ENCODE assay signal across 22 mouse cellular contexts in genomic region chr17:36971172-36971850, GRCm38 (mm10). TPM values are rescaled to one million over a fixed set of nuclear protein-coding genes. Genes with fewer than 3 reads are reported as not detected.
DNase-seq lines count a peak whose midpoint lies in the region; ATAC-seq lines count a peak whose summit lies in the region.
"Had no signal": no experiment of that assay in that cellular context is flagged by ENCODE, and none has a peak within 500 bp of the region (broad histone marks: within the 10 kb centered on the region; RNA-seq: fewer than 3 reads in every experiment).

No protein-coding gene starts in this region.

- peak; percentile 58 for ATAC-seq in megakaryocyte, adult 5-6 weeks (ENCODE audit: poor library complexity, severe bottlenecking)
- ATAC-seq: forebrain, embryonic 15.5 days; hindbrain, embryonic 16.5 days; lung, postnatal 0 days; midbrain, embryonic 16.5 days had no signal

- peak; percentile 36 for DNase-seq in 416B (ENCODE audit: low read depth)
- peak; percentile 54 for DNase-seq in CD4-positive helper T cell, adult 2 months (ENCODE audit: low read depth, low spot score)
- peak; percentile 50 for DNase-seq in T-cell, adult 2 months (ENCODE audit: low spot score)
- no peak for DNase-seq in adrenal gland, adult 8-10 months
- DNase-seq in left cerebral cortex, adult 11 months (ENCODE audit: low spot score) = no peak
- DNase-seq in heart, adult 9 months (ENCODE audit: low spot score in 2 of 2) = no peak
- DNase-seq: adrenal gland, postnatal 14 days; cerebellum, adult 11 months; cerebellum, postnatal 10 days; heart, postnatal 4 days; kidney, adult 2 months; kidney, postnatal 14 days; right cerebral cortex, postnatal 4 days; thymus, postnatal 36 days had no signal

RNA-seq across cellular contexts. Expression of gene 2410137M14Rik, which starts 9.7 kb away (rescaled TPM):
- not detected in 2 replicates for total RNA-seq in megakaryocyte, adult 5-6 weeks (2015)
- total RNA-seq in megakaryocyte, adult 5-6 weeks (2017) = not detected in 2 replicates
- not detected for total RNA-seq in adrenal gland, adult 8-10 months (2022)
- total RNA-seq: adrenal gland, postnatal 14 days; heart, postnatal 4 days; left cerebral cortex, postnatal 36 days; megakaryocyte-erythroid progenitor cell, adult 5-6 weeks had no signal

RNA-seq across cellular contexts. Expression of gene Znrd1as, which starts 12.9 kb away (rescaled TPM):
- 2.2 and 4.3 TPM in 2 replicates for total RNA-seq in megakaryocyte, adult 5-6 weeks (2015)
- 5.7 and 6.5 TPM in 2 replicates for total RNA-seq in megakaryocyte, adult 5-6 weeks (2017)
- total RNA-seq in adrenal gland, adult 8-10 months (2022) = 10 to 100 TPM; 10.8 to 13.1 (median 11.9) TPM

RNA-seq across cellular contexts. Expression of gene Znrd1, which starts 13.0 kb away (rescaled TPM):
- total RNA-seq in megakaryocyte, adult 5-6 weeks (2015) = 85.1 and 90.6 TPM in 2 replicates
- total RNA-seq in megakaryocyte, adult 5-6 weeks (2017) = 22.5 and 32.0 TPM in 2 replicates
- total RNA-seq in adrenal gland, adult 8-10 months (2022) = 10 to 100 TPM; 39.0 to 48.4 (median 43.6) TPM

RNA-seq across cellular contexts. Expression of gene H2-M5, which starts 18.0 kb away (rescaled TPM):
- total RNA-seq in megakaryocyte, adult 5-6 weeks (2015) = 0.23 TPM in 1 of 2 replicates, not detected in the other
- total RNA-seq in megakaryocyte, adult 5-6 weeks (2017) = not detected in 2 replicates
- total RNA-seq in adrenal gland, adult 8-10 months (2022) = under 1 TPM in 1 of 4 experiments, not detected in 3; 0.14 TPM
- total RNA-seq: adrenal gland, postnatal 14 days; gastrocnemius, adult 18-20 months; megakaryocyte-erythroid progenitor cell, adult 5-6 weeks had no signal

RNA-seq across cellular contexts. Expression of gene Ppp1r11, which starts 19.8 kb away (rescaled TPM):
- 61.1 and 68.5 TPM in 2 replicates for total RNA-seq in megakaryocyte, adult 5-6 weeks (2015)
- total RNA-seq in megakaryocyte, adult 5-6 weeks (2017) = 58.5 and 63.3 TPM in 2 replicates
- total RNA-seq in adrenal gland, adult 8-10 months (2022) = 100 to 1,000 TPM in 1 of 4 experiments, 10 to 100 TPM in 3; 74.5 to 104 (median 81.9) TPM

Comparison
In these comparisons a context has a peak if more than half of its experiments do, and no peak if none do; other contexts are left out.
1. DNase-seq: peak in 416B (single experiment), CD4-positive helper T cell, adult 2 months (single experiment) and T-cell, adult 2 months (single experiment); none in adrenal gland, adult 8-10 months (single experiment), left cerebral cortex, adult 11 months (single experiment) and heart, adult 9 months (0 of 2).